Mouse (Mus musculus) heart, postnatal 0 days (tissue): ENCODE measurements around the gene Hspbap1.

Experiments
- CTCF ChIP-seq: IDR thresholded peaks from 2 replicates; pipeline ENCODE4 v1.5.1; 2016; ENCODE audit warnings: antibody characterized with exemption, control low read depth, low read depth
- EP300 ChIP-seq: IDR thresholded peaks from 2 replicates; pipeline ENCODE4 v1.6.1; 2016; ENCODE audit warnings: antibody characterized with exemption, low read depth

- TF ChIP-seq CTCF (no peak), EP300 (no peak)
These were observed 7.6 kb downstream of the Hspbap1 start for GRCm38 (mm10) chr16:35777768-35778167.
